Mouse (Mus musculus): Measurements from ENCODE around the gene Slco1a5. TPM values are rescaled to one million over a fixed set of nuclear protein-coding genes. Genes with fewer than 3 reads are reported as not detected.
"Not testable (repeated sequence)": the region's sequence is repeated elsewhere in the genome, so short reads cannot be mapped to it uniquely, and the experiment has no call there.

Slco1a5 gene
- polyA plus RNA-seq, 1 experiment from 2014 or later, result 0.22 TPM

DNA sequence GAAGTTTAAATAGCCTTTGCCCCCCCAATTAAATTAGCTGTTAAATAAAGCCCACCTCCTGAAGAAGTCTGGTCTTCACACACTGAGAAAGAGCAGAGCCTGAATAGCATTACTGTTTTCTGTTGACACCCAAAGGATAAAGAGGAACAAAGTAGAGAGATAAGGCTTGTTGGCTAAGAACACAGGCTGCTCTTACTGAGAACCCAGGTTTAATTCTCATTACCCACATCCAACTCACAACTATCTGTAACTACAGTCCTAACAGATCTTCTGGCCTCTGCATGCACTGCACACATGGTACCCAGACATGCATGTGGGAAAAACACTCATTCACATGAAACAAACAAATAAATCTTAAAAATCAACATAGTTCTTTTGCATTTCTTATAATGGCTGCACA lies 5.7 kb downstream of the Slco1a5 start:
- DNase-seq (ENCODE audit: low spot score), result no peak
- H3K27me3 ChIP-seq (replicated peaks; ENCODE audit: control insufficient read depth, insufficient read depth, low read length), result no peaks in the 10 kb centered on the region
- no peaks in the 10 kb centered on the region for H3K9me3 ChIP-seq (replicated peaks; ENCODE audit: control insufficient read depth, low read length)
- no peak overlapping the region for H3K4me2 ChIP-seq (ENCODE audit: low read length)
- no peak overlapping the region for H3K27ac ChIP-seq (ENCODE audit: low read depth, low read length)
- no peaks in the 10 kb centered on the region for H3K36me3 ChIP-seq (ENCODE audit: control insufficient read depth, insufficient read depth, low read length)
- no peak for ATAC-seq
- H3K4me1 ChIP-seq (ENCODE audit: control insufficient read depth, insufficient read depth, low read length), result no peaks in the 10 kb centered on the region
- no peak overlapping the region for H3K9ac ChIP-seq (ENCODE audit: low read length)
- H3K4me3 ChIP-seq (ENCODE audit: low read depth, low read length), result no peak overlapping the region

GRCm38 (mm10) chr6:142314285-142314684 lies 8.5 kb downstream of the Slco1a5 start:
- 81% methylated on average over 5 of the region's 5 CpGs for WGBS
- Histone ChIP-seq H3K36me3 (ENCODE audit: control insufficient read depth, insufficient read depth, low read length) (no peaks in the 10 kb centered on the region), H3K4me3 (ENCODE audit: low read depth, low read length) (no peak overlapping the region), H3K27me3 (replicated peaks; ENCODE audit: control insufficient read depth, insufficient read depth, low read length) (no peaks in the 10 kb centered on the region), H3K4me2 (ENCODE audit: low read length) (no peak overlapping the region), H3K27ac (ENCODE audit: low read depth, low read length) (no peak overlapping the region), H3K9me3 (replicated peaks; ENCODE audit: control insufficient read depth, low read length) (0 out of 2 replicates have a peak, but pooled peaks cover 3% of the 10 kb centered on the region), H3K4me1 (ENCODE audit: control insufficient read depth, insufficient read depth, low read length) (no peaks in the 10 kb centered on the region), H3K9ac (ENCODE audit: low read length) (no peak overlapping the region)
- DNase-seq (ENCODE audit: low spot score) (no peak), ATAC-seq (no peak)

DNA sequence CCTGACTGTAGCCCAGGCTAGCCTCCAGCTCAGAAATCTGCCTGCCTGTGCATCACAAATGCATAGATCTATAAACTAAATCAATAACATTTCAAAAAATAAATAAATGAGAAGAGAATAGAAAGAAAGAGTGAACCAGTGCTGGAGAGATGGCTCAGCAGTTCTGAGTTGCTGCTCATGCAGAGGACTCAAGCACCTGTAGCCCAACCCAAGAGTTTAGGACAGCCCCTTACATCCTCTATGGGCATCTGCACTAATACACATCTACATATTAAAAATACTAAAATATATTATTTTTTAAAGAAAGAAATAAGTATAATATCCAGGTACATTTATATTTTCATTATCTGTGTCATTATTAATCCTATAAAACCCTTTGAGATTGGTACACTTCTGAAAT lies 17.7 kb downstream of the Slco1a5 start:
- no peak for ATAC-seq
- Histone ChIP-seq H3K4me2 (ENCODE audit: low read length) (no peak overlapping the region), H3K27ac (ENCODE audit: low read depth, low read length) (no peak overlapping the region), H3K36me3 (ENCODE audit: control insufficient read depth, insufficient read depth, low read length) (no peaks in the 10 kb centered on the region), H3K9ac (ENCODE audit: low read length) (no peak overlapping the region), H3K4me1 (ENCODE audit: control insufficient read depth, insufficient read depth, low read length) (no peaks in the 10 kb centered on the region), H3K4me3 (ENCODE audit: low read depth, low read length) (no peak overlapping the region), H3K27me3 (replicated peaks; ENCODE audit: control insufficient read depth, insufficient read depth, low read length) (no peaks in the 10 kb centered on the region), H3K9me3 (replicated peaks; ENCODE audit: control insufficient read depth, low read length) (0 out of 2 replicates have a peak, but pooled peaks cover 3% of the 10 kb centered on the region)
- no peak for DNase-seq (ENCODE audit: low spot score)

DNA sequence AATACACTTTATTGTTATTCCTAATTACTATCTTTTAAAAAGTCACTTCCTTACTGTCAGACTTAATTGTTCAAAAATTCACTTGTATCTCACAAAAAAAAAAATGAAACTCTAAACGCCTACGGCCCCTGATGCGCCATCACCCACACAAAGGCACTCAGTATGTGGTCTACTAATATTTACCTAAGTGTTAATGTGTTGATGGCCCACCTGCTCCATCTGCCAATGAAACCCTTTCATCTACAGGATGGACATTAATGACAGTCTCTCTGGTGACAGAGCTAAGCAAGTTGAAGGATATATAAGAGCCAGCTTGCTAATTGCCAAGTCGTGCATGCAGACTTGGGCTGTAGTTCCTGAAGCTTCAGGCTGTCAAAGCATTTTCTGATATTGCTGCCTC lies 24.7 kb downstream of the Slco1a5 start, which contains the start of gene Iapp:
Gene Iapp (plus strand): TSS at position 326 of the 400 bp plus-strand sequence.
- Histone ChIP-seq H3K27me3 (replicated peaks; ENCODE audit: control insufficient read depth, insufficient read depth, low read length) (no peaks in the 10 kb centered on the region), H3K4me2 (ENCODE audit: low read length) (no peak within 1 kb of the TSS), H3K9ac (ENCODE audit: low read length) (no peak within 1 kb of the TSS), H3K36me3 (ENCODE audit: control insufficient read depth, insufficient read depth, low read length) (no peaks in the 10 kb centered on the region), H3K4me3 (ENCODE audit: low read depth, low read length) (no peak within 1 kb of the TSS), H3K27ac (ENCODE audit: low read depth, low read length) (no peak within 1 kb of the TSS), H3K4me1 (ENCODE audit: control insufficient read depth, insufficient read depth, low read length) (no peaks in the 10 kb centered on the region), H3K9me3 (replicated peaks; ENCODE audit: control insufficient read depth, low read length) (no peaks in the 10 kb centered on the region)
- ATAC-seq (no peak), DNase-seq (ENCODE audit: low spot score) (peak; percentile 4)
- WGBS, result 63% methylated on average over 4 of the region's 4 CpGs

DNA sequence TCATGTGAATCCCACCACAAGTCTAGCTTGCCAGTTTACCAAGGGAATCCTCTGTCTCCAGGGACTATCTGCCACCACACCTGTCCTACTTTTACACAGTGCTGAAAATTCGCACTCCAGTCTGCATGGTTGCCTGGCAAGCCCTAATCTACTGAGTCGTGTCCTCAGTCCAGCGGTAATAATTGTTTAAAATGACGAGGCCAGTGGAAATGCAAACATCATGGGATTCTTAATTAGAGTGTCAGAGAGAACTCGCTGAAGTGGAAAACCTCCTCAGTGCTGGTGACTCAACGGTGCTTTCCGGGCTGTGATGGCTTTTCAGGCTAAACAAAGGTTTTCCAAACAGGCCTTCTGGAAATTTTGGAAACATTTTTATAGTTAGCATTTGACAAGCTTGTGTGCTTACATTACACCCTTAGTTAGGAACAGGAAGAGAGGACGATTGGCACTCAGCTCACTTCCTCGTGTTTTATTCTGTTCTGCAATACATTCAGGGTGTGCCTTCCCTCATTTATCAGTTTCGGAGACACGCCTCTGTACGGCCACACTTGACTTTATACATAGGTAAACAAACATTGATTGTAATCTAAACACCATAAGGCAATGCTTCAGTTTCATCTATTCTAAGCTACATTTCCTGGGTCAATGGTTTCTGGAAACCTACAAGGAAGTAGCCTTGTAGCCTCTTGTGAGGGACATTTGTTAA lies 33.2 kb downstream of the Slco1a5 start:
- Histone ChIP-seq H3K9ac (ENCODE audit: low read length) (no peak overlapping the region), H3K36me3 (ENCODE audit: control insufficient read depth, insufficient read depth, low read length) (no peaks in the 10 kb centered on the region), H3K27ac (ENCODE audit: low read depth, low read length) (no peak overlapping the region), H3K27me3 (replicated peaks; ENCODE audit: control insufficient read depth, insufficient read depth, low read length) (no peaks in the 10 kb centered on the region), H3K4me1 (ENCODE audit: control insufficient read depth, insufficient read depth, low read length) (no peaks in the 10 kb centered on the region), H3K4me3 (ENCODE audit: low read depth, low read length) (no peak overlapping the region), H3K9me3 (replicated peaks; ENCODE audit: control insufficient read depth, low read length) (no peaks in the 10 kb centered on the region), H3K4me2 (ENCODE audit: low read length) (no peak overlapping the region)
- ATAC-seq (no peak), DNase-seq (ENCODE audit: low spot score) (no peak)
- 50% methylated on average over 12 of the region's 12 CpGs for WGBS

GRCm38 (mm10) chr6:142275721-142276442 lies 46.9 kb downstream of the Slco1a5 start:
- no peak overlapping the region for H3K4me2 ChIP-seq (ENCODE audit: low read length)
- WGBS, result 3% methylated on average over 4 of the region's 4 CpGs
- DNase-seq (ENCODE audit: low spot score) (no peak), ATAC-seq (no peak)
- no peaks in the 10 kb centered on the region for H3K36me3 ChIP-seq (ENCODE audit: control insufficient read depth, insufficient read depth, low read length)
- no peak overlapping the region for H3K27ac ChIP-seq (ENCODE audit: low read depth, low read length)
- no peaks in the 10 kb centered on the region for H3K27me3 ChIP-seq (replicated peaks; ENCODE audit: control insufficient read depth, insufficient read depth, low read length)
- H3K4me1 ChIP-seq (ENCODE audit: control insufficient read depth, insufficient read depth, low read length), result no peaks in the 10 kb centered on the region
- no peak overlapping the region for H3K4me3 ChIP-seq (ENCODE audit: low read depth, low read length)
- H3K9ac ChIP-seq (ENCODE audit: low read length), result no peak overlapping the region
- no peaks in the 10 kb centered on the region for H3K9me3 ChIP-seq (replicated peaks; ENCODE audit: control insufficient read depth, low read length)

DNA sequence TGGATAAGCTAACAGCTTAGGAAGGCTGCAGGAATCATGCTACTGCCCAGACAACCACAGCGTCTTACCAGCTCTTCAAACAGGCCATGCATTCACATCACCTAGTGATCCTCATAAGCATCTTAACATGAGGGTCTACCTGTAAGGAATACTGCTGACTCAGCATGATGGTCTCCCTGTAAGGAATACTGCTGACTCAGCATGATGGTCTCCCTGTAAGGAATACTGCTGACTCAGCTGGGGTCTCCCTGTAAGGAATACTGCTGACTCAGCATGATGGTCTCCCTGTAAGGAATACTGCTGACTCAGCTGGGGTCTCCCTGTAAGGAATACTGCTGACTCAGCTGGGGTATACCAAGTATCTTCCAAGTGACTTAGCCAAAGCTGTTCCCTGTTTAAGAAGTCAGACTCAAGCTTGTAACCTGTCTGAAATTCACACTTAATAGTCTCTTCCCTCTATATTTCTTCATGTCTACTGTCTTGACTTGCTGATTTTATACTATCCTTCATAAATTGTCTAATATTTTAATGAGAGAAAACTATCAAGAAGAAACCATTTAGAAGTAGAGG lies 72.0 kb downstream of the Slco1a5 start:
- ATAC-seq; H3K9ac ChIP-seq (ENCODE audit: low read length); H3K27me3 ChIP-seq (replicated peaks; ENCODE audit: control insufficient read depth, insufficient read depth, low read length); DNase-seq (ENCODE audit: low spot score); H3K9me3 ChIP-seq (replicated peaks; ENCODE audit: control insufficient read depth, low read length); H3K4me3 ChIP-seq (ENCODE audit: low read depth, low read length); H3K4me2 ChIP-seq (ENCODE audit: low read length); H3K4me1 ChIP-seq (ENCODE audit: control insufficient read depth, insufficient read depth, low read length); H3K27ac ChIP-seq (ENCODE audit: low read depth, low read length); H3K36me3 ChIP-seq (ENCODE audit: control insufficient read depth, insufficient read depth, low read length): not testable (repeated sequence)
- WGBS, result 97% methylated on average over 1 of the region's 1 CpGs

GRCm38 (mm10) chr6:142245065-142245464 lies 77.7 kb downstream of the Slco1a5 start:
- no peak for ATAC-seq
- H3K4me2 ChIP-seq (ENCODE audit: low read length), result no peak overlapping the region

DNA sequence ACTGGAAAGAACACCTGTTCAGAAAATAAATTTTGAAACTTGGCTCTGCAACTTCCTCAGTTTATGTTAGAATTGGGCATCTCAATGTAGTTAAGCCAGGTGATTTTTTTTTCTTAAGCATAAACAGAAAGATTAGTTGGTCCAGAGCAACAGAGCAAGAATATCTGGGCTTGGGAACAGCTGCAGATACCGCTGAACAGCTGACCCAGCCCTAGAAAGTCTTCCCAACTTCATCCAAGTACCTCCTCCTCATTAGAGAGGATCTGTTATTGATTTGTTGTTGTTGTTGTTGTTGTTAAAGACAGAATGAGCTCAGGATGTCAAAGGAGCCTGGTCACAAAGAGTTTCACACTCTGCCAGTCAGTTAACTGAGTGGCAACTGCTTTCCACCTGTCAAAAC lies 83.3 kb downstream of the Slco1a5 start:
- DNase-seq (ENCODE audit: low spot score) (no peak), ATAC-seq (no peak)
- Histone ChIP-seq H3K27ac (ENCODE audit: low read depth, low read length) (no peak overlapping the region), H3K9me3 (replicated peaks; ENCODE audit: control insufficient read depth, low read length) (no peaks in the 10 kb centered on the region), H3K9ac (ENCODE audit: low read length) (no peak overlapping the region), H3K4me2 (ENCODE audit: low read length) (no peak overlapping the region), H3K4me1 (ENCODE audit: control insufficient read depth, insufficient read depth, low read length) (no peaks in the 10 kb centered on the region), H3K4me3 (ENCODE audit: low read depth, low read length) (no peak overlapping the region), H3K27me3 (replicated peaks; ENCODE audit: control insufficient read depth, insufficient read depth, low read length) (no peaks in the 10 kb centered on the region), H3K36me3 (ENCODE audit: control insufficient read depth, insufficient read depth, low read length) (no peaks in the 10 kb centered on the region)
- WGBS, result 79% methylated on average over 1 of the region's 1 CpGs

More at GRCm38 (mm10) chr6:142245065-142245464, 77.7 kb downstream of the Slco1a5 start:
- 87% methylated on average over 5 of the region's 5 CpGs for WGBS
- DNase-seq (ENCODE audit: low spot score), result no peak
- H3K9me3 ChIP-seq (replicated peaks; ENCODE audit: control insufficient read depth, low read length), result no peaks in the 10 kb centered on the region
- no peaks in the 10 kb centered on the region for H3K27me3 ChIP-seq (replicated peaks; ENCODE audit: control insufficient read depth, insufficient read depth, low read length)
- no peak overlapping the region for H3K9ac ChIP-seq (ENCODE audit: low read length)
- H3K27ac ChIP-seq (ENCODE audit: low read depth, low read length), result no peak overlapping the region
- no peaks in the 10 kb centered on the region for H3K36me3 ChIP-seq (ENCODE audit: control insufficient read depth, insufficient read depth, low read length)
- no peaks in the 10 kb centered on the region for H3K4me1 ChIP-seq (ENCODE audit: control insufficient read depth, insufficient read depth, low read length)
- no peak overlapping the region for H3K4me3 ChIP-seq (ENCODE audit: low read depth, low read length)

Measured in forebrain, embryonic 14.5 days (tissue).